Mouse (Mus musculus) bone marrow macrophage, adult 2 months (primary cell): Measurements from ENCODE around the gene Gpha2. TPM values are rescaled to one million over a fixed set of nuclear protein-coding genes. Genes with fewer than 3 reads are reported as not detected.

Experiments used
- H3K27ac ChIP-seq: 2 replicates; pipeline ENCODE4 v1.5.1; 2012; ENCODE audit warnings: low read depth, low read length; ENCODE audit not compliant: insufficient read depth
- H3K4me1 ChIP-seq: 2 replicates; pipeline ENCODE4 v1.6.1; 2012; ENCODE audit warnings: low read length; ENCODE audit not compliant: control insufficient read depth, insufficient read depth
- H3K4me3 ChIP-seq: 2 replicates; pipeline ENCODE4 v1.5.1; 2012; ENCODE audit warnings: mild to moderate bottlenecking, low read length, moderate library complexity; ENCODE audit not compliant: insufficient read depth
- CTCF ChIP-seq: IDR thresholded peaks from 2 replicates; pipeline ENCODE4 v1.5.1; 2012; ENCODE audit warnings: low read depth, mild to moderate bottlenecking, low read length, moderate library complexity
- POLR2A ChIP-seq: IDR thresholded peaks from 2 replicates; pipeline ENCODE4 v1.6.1; 2012; ENCODE audit warnings: mild to moderate bottlenecking, low read depth, low read length, borderline replicate concordance
- polyA plus RNA-seq: library from polyadenylated mRNA; stranded (reverse); fragments of >200 nt; gene quantifications from 2 replicates; pipeline ENCODE4 v1.2.4, GENCODE M21; 2012; ENCODE audit not compliant: missing spikeins, insufficient read depth, insufficient read length

Gene Gpha2
- polyA plus RNA-seq, 1 experiment: not detected

- H3K27ac ChIP-seq: no peak overlapping the region
- H3K4me3 ChIP-seq: no peak overlapping the region
- no peaks in the 10 kb centered on the region for H3K4me1 ChIP-seq
- TF ChIP-seq CTCF (no peak), POLR2A (no peak)
These were observed 1.7 kb downstream of the Gpha2 start for GRCm38 (mm10) chr19:6227864-6228263.

DNA sequence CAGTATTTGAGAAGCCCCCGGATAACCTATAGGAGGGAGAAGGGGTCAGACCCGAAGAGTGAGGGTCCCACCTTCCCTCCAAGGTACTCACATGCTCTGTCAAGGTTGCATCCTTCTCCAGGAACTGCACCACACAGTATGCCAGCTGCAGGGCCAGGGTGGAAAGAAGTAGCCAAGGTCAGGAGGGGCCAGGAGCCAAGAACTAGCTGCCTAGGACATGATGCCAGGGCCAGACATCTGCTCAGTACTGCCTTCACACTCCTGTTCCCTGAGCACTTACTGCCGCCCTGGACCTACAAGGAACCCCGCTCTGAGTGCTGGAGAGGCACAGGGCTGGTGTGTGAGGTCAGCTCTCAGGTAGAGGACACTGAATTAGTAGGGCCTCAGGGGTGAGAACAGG lies 4.2 kb downstream of the Gpha2 start:
- H3K27ac ChIP-seq: no peak overlapping the region
- TF ChIP-seq CTCF (no peak), POLR2A (no peak)
- peaks cover 3% of the 10 kb centered on the region; the same call in 1 of the 2 replicates for H3K4me1 ChIP-seq
- no peak overlapping the region for H3K4me3 ChIP-seq

DNA sequence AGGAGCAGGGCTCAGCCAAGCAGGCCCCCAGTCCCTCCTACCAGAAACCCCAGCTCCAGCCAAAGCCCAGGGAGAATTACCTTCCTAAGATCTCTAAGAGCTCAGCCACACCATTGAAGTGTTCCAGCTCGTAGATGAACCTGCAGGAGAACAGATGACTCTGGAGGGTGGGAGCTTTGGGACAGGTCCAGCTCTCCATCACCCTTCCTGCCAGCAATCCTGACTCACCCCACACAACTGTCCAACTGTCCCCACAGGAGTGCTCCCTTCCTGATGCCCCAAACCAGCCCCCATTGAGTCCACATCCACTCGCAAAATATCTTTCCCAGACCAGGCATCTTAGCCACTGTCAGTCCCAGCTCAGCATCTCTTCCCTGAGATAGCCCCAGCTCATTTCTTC lies 4.9 kb downstream of the Gpha2 start:
- TF ChIP-seq POLR2A (no peak), CTCF (no peak)
- no peak overlapping the region for H3K27ac ChIP-seq
- H3K4me1 ChIP-seq: peaks cover 3% of the 10 kb centered on the region; the same call in 1 of the 2 replicates
- H3K4me3 ChIP-seq: no peak overlapping the region

DNA sequence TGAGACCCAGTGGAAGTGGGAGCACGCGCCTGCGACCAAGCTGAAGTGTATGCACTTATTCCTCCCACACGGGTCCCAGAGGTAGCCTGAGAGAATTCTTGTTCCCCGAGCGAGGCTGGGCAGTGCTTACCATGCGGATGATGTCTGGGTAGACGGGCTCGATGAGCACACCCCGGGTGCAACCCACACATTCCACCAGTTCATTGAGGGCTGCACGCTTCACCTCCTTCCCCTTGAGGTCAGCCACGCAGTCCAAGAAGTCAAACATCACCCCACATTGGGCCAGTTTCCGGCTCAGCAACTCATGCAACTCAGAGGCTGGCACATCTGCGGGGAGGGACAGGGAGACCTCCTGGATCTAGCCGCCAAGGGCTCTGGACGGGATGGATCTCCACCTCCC lies 7.5 kb downstream of the Gpha2 start:
- no peak for TF ChIP-seq POLR2A
- no peak for TF ChIP-seq CTCF
- Histone ChIP-seq H3K27ac (no peak overlapping the region), H3K4me3 (no peak overlapping the region), H3K4me1 (peaks cover 7% of the 10 kb centered on the region)

DNA sequence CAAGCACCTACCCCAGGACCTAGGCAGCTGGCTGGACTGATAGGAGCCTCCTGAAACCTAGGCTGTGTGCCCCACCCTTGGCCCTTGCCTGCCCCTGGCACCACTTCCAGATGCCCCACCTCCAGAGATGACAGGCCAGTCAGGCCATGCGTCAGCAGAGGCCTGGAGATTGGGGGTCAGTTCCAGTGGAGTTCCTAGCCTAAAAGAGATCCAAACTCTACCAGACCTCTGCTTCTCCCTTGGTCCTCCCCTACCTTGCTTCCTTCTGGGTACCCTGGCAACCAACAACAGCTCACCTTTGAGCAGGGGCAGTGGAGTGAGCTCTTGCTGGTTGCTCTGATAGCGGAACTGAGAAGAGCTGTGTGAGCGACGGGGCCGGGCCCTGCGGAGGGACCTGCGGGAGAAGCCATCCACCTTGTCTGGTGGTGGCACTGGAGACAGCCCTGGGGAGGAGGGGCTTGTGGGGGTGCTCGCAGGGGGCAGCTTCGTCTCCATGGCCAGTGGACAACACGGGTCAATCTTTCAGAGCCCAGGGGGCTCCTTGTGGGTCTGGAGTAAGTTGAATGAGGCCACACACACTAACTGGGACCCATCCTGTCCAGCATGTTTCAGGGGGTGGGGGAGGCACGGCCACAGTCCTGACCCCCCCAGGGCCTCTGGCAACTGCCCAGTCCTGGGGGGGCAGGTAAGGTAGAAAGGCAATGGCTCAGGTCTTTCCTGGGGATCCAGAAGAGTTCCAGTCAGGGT lies 8.3 kb downstream of the Gpha2 start:
- Histone ChIP-seq H3K27ac (no peak overlapping the region), H3K4me3 (peak overlapping the region; percentile 83; the same call in 1 of the 2 replicates), H3K4me1 (peaks cover 7% of the 10 kb centered on the region)
- TF ChIP-seq POLR2A: no peak
- TF ChIP-seq CTCF: no peak

- H3K4me3 ChIP-seq: peak within 1 kb of the TSS; percentile 83
- TF ChIP-seq POLR2A (no peak), CTCF (no peak)
- peaks cover 7% of the 10 kb centered on the region for H3K4me1 ChIP-seq
- H3K27ac ChIP-seq: peak within 1 kb of the TSS; percentile 92
These were observed 9.2 kb downstream of the Gpha2 start, which contains the start of gene Ppp2r5b for GRCm38 (mm10) chr19:6235084-6236052. Gene Ppp2r5b, minus strand, starts transcription at chr19:6235872.

DNA sequence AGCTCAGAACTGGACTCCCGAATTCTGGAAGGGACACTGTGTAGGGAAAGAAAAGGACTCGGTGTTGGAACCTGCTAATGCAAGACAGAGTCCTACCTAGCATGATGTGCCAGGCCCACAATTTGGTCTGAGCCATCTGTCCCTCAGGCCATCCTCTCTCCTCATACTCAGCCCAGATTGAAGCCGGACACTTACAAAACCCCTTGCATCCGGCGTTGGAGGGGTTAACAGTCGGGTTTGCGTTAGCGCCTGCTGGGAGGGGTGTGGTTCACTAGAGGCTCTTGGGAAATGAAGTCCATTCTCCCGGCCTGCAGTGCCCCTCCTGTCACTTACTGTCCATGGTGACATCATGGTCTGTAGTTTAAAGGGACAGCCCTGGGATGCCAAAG lies 9.9 kb downstream of the Gpha2 start:
- H3K4me1 ChIP-seq: peaks cover 7% of the 10 kb centered on the region
- peak overlapping the region; percentile 74 for H3K4me3 ChIP-seq
- TF ChIP-seq POLR2A: no peak
- TF ChIP-seq CTCF: no peak
- H3K27ac ChIP-seq: peak overlapping the region; percentile 92

GRCm38 (mm10) chr19:6236842-6237241 lies 10.7 kb downstream of the Gpha2 start:
- Histone ChIP-seq H3K4me1 (peaks cover 7% of the 10 kb centered on the region), H3K27ac (no peak overlapping the region), H3K4me3 (no peak overlapping the region)
- no peak for TF ChIP-seq POLR2A
- no peak for TF ChIP-seq CTCF

DNA sequence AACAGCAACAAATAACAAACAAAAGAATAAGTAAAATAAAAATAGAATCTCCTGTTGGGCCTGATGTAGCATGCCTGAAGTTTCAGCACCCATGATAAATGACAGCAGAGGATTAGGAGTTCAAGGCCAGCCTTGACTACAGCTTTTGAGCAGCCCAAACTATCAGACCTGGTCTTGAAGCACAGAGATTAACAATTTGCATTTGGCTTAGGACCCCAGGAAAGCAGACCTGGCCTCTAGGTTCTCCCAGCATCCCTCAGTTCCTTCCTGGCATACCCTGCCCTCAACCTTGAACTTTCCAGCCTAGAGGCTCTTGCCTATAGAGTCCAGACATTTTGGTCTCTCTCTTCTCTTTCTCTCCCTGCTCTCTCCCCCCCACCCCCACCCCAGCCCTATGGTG lies 12.6 kb downstream of the Gpha2 start:
- no peak for TF ChIP-seq POLR2A
- TF ChIP-seq CTCF: no peak
- Histone ChIP-seq H3K27ac (no peak overlapping the region), H3K4me1 (peaks cover 16% of the 10 kb centered on the region), H3K4me3 (no peak overlapping the region)
